Comparison of ENCODE assay signal across 8 mouse cellular contexts in the genomic region with DNA sequence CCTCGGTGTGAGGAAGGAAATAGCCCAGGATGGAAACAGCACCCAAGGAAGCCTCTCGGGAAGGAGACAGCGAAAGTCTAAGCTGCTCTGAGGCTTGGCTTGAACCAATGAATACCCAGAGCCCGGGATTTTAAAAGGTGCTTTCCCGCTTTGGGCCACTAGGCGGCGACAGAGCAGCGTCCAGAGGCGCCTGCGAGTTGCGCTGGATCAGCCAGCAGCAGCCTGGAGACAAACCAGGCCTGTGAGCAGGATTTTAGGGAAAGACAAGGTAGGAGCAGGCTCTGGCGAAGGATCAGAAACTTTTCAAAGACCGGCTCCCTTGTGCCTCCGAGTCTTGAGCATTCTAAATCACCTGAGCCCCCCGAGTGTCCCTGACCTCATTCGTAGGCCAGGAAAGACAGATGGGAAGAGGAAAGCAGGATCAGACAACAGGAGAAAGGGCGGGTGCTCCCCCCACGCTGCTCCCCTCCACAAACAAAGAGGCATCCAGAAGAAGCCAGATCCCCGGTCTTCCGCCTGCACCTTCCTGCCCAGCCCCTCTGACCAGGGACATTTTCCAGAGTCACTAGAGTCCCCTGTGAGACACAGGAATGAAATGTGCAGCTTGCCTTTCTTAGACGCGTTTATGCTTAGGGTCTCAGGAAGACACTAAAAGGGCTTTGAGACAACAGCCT. TPM values are rescaled to one million over a fixed set of nuclear protein-coding genes. Genes with fewer than 3 reads are reported as not detected.
DNase-seq lines count a peak whose midpoint lies in the region; TF ChIP-seq lines count a peak whose summit lies in the region.
"Had no signal": no experiment of that assay in that cellular context is flagged by ENCODE, and none has a peak within 500 bp of the region (broad histone marks: within the 10 kb centered on the region; RNA-seq: fewer than 3 reads in every experiment).

No protein-coding gene starts in this region.

- H3K9me3 ChIP-seq in midbrain, embryonic 10.5 days (replicated peaks) = no peaks in the 10 kb centered on the region

- no peaks in the 10 kb centered on the region for H3K36me3 ChIP-seq in midbrain, embryonic 10.5 days
- no peaks in the 10 kb centered on the region for H3K36me3 ChIP-seq in spleen, adult 2 months (ENCODE audit: control insufficient read depth, insufficient read depth, low read length)

- peak; percentile 93 for DNase-seq in adrenal gland, postnatal 10 days
- DNase-seq in embryo, embryonic 10 days (ENCODE audit: low spot score) = peak; percentile 80
- DNase-seq in gastrocnemius, postnatal 14 days = peak; percentile 82
- DNase-seq in induced T-regulatory cell, adult 2 months (ENCODE audit: low read depth) = peak; percentile 62
- DNase-seq in left cerebral cortex, adult 2 months (ENCODE audit: extremely low spot score in 1 of 2, low spot score in 2 of 2) = peak; percentile 86 to 93
- peak; percentile 90 for DNase-seq in midbrain, embryonic 10.5 days (ENCODE audit: low spot score)
- DNase-seq in spleen, adult 2 months (ENCODE audit: low read depth in 1 of 2, low spot score in 2 of 2) = peak in 1 of 2 experiments; percentile 36

- WGBS in midbrain, embryonic 10.5 days = 11% methylated on average over 22 of the region's 22 CpGs
- 20% methylated on average over 22 of the region's 22 CpGs for WGBS in spleen, adult 2 months

- H3K27me3 ChIP-seq in midbrain, embryonic 10.5 days (ENCODE audit: low read depth, poor library complexity, severe bottlenecking) = peaks cover 36% of the 10 kb centered on the region
- H3K27me3 ChIP-seq in spleen, adult 2 months (ENCODE audit: control insufficient read depth, insufficient read depth, low read length) = no peaks in the 10 kb centered on the region

- TF ChIP-seq POLR2A in spleen, adult 2 months (IDR thresholded peaks at IDR 0.05; ENCODE audit: low read depth, low read length) = no peak

- intact Hi-C loops in gastrocnemius, postnatal 14 days (cut with DNase I; ENCODE audit: low total_unique reads) = loop anchor here (10.0 kb wide), 3 partner anchors 105 to 375 kb away; no protein-coding TSS in a partner anchor
- intact Hi-C loops in left cerebral cortex, adult 2 months (cut with DNase I) = loop anchor here (1.0 to 10.0 kb wide), 5 partner anchors 107 to 585 kb away; no protein-coding TSS in a partner anchor

- H3K27ac ChIP-seq in left cerebral cortex, adult 2 months = no peak overlapping the region
- peak overlapping the region; percentile 67; the same call in 1 of the 2 replicates for H3K27ac ChIP-seq in midbrain, embryonic 10.5 days (replicated peaks)
- H3K27ac ChIP-seq in spleen, adult 2 months (ENCODE audit: insufficient read depth, low read length) = no peak overlapping the region

- no peak overlapping the region for H3K4me3 ChIP-seq in left cerebral cortex, adult 2 months
- 0 out of 2 replicates have a peak overlapping the region, but pooled peaks have one; percentile 3 for H3K4me3 ChIP-seq in midbrain, embryonic 10.5 days
- H3K4me3 ChIP-seq in spleen, adult 2 months (ENCODE audit: extremely low read depth, insufficient read depth, insufficient read length) = no peak overlapping the region

- peak; percentile 99 for TF ChIP-seq CTCF in left cerebral cortex, adult 2 months (IDR thresholded peaks at IDR 0.05)
- TF ChIP-seq CTCF in spleen, adult 2 months (IDR thresholded peaks at IDR 0.05; ENCODE audit: extremely low read depth, insufficient read depth, insufficient read length, insufficient replicate concordance) = peak; percentile 71

- peaks cover 5% of the 10 kb centered on the region for H3K4me1 ChIP-seq in midbrain, embryonic 10.5 days
- no peaks in the 10 kb centered on the region for H3K4me1 ChIP-seq in spleen, adult 2 months (ENCODE audit: control insufficient read depth, insufficient read depth, insufficient read length)

RNA-seq across cellular contexts. Expression of a gene that starts 32.9 kb away (rescaled TPM):
- total RNA-seq in adrenal gland, postnatal 10 days (2021) = under 1 TPM in 1 of 2 experiments, not detected in 1; 0.39 TPM
- total RNA-seq in gastrocnemius, postnatal 14 days (2021) = under 1 TPM; 0.16 to 0.29 TPM
- total RNA-seq in left cerebral cortex, adult 2 months (2021) = not detected
- polyA plus RNA-seq in midbrain, embryonic 10.5 days (2016; fragmentation: Nextera tagmentation; extraction: Ambion mirVana) = 0.24 and 0.27 TPM in 2 replicates
- 0.06 TPM in 1 of 2 replicates, not detected in the other for polyA plus RNA-seq in spleen, adult 2 months (2012; rRNA removed)
- total RNA-seq: neutrophil, adult 5-6 weeks had no signal

RNA-seq across cellular contexts. Expression of a gene that starts 33.7 kb away (rescaled TPM):
- 100 to 1,000 TPM in 1 of 2 experiments, 10 to 100 TPM in 1; 59.9 to 180 TPM for total RNA-seq in adrenal gland, postnatal 10 days (2021)
- 1 to 10 TPM; 1.5 to 2.5 TPM for total RNA-seq in gastrocnemius, postnatal 14 days (2021)
- total RNA-seq in left cerebral cortex, adult 2 months (2021) = 10 to 100 TPM; 13.5 to 13.6 TPM
- polyA plus RNA-seq in midbrain, embryonic 10.5 days (2016; fragmentation: Nextera tagmentation; extraction: Ambion mirVana) = not detected in 2 replicates
- polyA plus RNA-seq in spleen, adult 2 months (2012; rRNA removed) = 15.9 and 31.8 TPM in 2 replicates
- total RNA-seq: neutrophil, adult 5-6 weeks had no signal

Comparison
In these comparisons a context has a peak if more than half of its experiments do, and no peak if none do; other contexts are left out.
1. RNA of a gene that starts 33.7 kb away (total RNA-seq): 59.9 to 180 TPM in adrenal gland, postnatal 10 days; 13.5 to 13.6 TPM in left cerebral cortex, adult 2 months and 1.5 to 2.5 TPM in gastrocnemius, postnatal 14 days; every median in the first group is over 4 times any median in the second.